Mouse (Mus musculus) erythroblast, adult 5-6 weeks (primary cell): ENCODE measurements at regions not wholly inside any gene's neighbourhood (a gene's known extent, or its start where the extent isn't known, plus 50 kb on each side); places are given as distances from the start of the nearest gene placed in this dataset.

Experiments used
- ATAC-seq: replicated peaks from 2 replicates; pipeline ENCODE4 v1.8.0; 2016; ENCODE audit warnings: moderate number of reproducible peaks, mild to moderate bottlenecking, moderate TSS enrichment, inconsistent platforms; ENCODE audit not compliant: poor library complexity, low FRiP score, severe bottlenecking

DNA sequence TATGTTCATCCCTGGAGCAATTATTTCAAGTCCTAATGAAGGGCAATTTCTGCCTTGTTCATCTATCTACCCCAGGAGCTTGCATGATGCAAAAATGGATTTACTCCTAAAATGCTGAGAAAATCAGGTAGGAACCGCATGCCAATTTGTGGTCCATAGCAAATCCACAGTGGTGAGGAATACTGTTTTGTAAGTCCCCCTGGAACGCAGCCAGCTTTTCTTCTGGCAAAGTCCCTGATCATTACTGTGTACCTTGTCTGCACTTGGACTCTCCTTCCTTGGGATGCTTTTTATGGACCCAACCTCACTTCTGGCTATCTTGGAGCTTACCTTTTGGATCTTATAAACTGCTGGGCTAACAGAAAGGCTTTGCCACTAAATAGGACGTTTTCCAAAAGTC is 137.2 kb downstream of the Gm13691 start:
- no peak for ATAC-seq

DNA sequence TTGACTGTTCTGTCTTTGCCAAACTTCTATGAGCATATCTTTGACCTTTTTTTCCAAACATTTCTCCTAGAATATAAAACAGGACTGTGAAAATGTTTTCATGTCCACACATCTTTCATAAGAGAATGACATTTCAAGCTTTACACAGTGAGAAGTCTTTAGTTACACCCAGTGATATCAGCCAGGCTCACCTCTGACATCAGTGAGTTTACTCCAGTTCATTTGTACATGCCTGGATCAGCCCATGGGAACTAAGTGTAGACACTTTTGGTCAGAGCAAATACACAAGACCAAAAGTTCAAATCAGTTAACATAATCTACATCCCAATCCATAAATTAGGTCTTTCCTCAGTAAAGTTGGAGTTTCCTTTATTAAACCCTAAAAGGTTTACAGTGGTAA is 171.4 kb downstream of the Gm13691 start:
- no peak for ATAC-seq

DNA sequence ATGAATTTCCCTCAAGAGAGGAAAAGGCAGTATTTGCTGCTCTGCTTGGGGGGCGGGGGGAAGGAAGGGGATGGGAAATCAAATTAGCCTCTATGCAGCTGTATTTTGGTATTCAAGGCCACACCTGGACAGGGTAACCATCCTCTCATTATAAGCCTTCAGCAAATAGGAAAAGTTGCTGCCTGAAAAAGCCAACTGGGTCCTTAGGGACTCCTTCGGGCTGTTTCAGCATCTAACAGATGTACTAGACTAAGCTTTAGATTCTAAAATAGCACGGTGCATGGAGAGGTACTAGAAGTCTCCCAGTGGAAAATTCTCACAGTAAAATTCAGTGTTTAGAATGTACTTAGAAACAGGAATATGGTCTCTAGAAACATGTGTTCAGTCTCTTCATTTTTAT is 183.1 kb downstream of the Gm13691 start:
- no peak for ATAC-seq

DNA sequence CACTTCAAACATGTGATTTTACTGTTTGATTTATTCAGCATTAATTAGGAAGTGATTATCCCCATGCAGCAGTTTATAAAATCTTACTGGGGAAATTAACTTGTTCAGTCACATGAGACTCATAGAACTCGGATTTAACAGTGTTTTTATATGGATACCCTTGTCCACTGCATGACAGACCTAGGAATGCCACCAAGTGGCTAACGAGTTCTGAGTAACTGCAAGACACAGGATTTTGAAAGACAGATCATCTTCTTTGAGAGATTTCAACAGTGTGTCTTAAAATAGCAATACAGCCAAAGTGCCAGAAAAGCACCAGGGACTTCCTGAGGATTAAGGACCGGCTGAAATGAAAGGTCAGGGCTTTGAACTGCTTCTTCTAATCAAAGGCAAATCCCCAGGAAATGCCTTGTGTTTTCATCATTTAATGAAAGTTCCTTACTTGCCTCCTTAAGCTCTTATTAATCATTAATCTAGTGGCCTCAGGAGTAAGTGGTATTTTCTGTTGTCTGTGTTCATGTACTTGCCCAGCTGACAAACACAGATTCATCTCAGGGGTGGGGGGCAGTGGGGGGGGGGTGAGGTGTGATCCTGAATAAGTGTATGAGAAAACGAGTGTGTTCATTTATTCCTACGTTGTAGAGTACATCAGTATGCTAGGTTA is 193.4 kb downstream of the Gm13691 start:
- no peak for ATAC-seq

DNA sequence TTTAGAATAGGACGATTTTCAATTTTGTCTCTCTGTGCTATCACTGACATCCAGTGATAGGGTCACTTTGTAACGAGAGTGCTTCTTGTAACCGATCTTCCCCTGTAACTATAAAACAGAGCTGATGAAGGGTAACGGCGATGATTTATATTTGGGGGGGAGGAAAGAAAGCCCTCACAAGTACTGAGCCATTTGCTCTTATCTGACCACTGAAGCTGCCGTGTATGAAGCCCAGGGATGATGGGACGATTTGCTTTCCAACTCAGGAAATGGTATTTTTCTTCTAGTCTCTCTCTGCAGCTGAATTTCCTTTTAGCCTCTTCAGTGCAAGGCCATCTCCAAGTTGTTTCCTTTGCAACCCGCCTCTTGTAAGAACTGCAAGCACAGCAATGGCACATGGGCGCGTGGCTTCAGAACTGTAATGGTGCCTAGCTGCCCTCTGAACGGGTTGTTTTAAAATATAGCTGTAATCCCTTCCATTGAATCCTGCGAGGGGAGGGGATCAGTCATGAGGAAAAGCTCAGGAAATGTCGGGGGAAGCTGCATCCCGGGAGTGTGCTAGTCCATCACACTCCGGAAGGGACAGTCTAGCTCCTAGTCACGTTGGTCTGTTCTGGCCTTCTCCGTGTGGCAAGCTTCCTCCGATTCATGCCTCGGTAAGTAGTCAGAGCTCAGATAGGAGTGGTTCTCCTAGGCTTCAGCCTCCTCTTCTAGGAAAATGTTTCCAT is 194.1 kb downstream of the Gm13691 start:
- no peak for ATAC-seq

DNA sequence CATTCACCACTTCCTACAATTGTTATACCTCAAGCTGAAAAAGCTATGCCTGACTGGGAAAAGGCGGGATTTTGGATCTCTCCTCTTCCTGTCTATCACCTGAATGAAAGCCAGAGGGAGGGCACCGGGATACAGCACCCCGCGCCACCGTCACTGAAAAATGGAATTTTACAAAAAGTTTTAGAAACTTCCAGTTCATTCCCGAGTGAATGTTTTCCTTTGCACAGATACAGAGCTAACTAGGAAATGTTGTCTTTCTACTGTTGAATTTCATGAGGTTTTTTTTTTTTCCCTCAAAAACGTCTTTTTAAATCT is 194.6 kb downstream of the Gm13691 start:
- no peak for ATAC-seq

DNA sequence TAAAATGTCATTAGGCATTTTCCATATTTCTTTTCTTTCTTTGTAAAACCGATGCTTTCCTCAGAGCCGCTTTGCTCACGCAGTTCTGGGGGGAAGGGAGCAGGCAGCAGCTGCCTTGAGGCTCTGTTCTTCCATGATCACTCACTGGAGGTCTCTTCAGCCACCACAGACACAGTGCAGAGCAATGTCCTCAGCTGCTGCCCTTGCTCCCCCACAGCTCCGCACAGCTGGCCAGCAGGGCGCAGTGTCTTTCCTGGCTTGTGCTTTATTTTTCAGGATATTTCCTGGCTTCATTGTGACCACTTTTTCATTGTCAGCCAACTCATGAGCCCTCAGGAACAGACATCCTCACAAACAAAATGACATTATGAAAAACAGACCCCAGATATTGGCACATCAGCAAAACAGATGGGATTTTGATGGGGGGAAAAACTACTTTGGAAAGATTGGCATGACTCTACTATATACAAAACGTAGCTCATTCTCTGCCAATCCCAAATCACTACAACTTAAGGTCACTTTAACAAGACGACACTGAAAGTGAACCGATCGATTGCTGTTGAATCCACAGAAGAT is 195.9 kb downstream of the Gm13691 start:
- no peak for ATAC-seq

DNA sequence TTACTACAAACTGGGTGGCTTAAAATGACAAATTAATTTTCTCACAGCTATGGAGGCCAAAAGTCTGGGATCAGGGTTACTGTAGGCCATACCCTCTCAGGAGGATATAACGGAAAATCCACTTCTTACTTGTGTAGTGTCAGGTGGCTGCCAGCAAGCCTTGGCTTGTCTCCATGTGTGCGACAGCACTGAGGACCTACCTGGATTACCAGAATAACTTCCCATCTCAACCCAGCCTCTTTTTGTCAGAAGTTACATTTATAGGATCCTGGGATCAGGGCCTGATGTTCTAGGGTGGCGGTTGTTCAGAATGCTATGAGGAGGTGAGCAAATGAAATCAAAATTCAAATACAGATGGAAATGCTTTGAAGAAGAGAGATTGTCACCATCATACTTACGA is 197.1 kb downstream of the Gm13691 start:
- no peak for ATAC-seq

DNA sequence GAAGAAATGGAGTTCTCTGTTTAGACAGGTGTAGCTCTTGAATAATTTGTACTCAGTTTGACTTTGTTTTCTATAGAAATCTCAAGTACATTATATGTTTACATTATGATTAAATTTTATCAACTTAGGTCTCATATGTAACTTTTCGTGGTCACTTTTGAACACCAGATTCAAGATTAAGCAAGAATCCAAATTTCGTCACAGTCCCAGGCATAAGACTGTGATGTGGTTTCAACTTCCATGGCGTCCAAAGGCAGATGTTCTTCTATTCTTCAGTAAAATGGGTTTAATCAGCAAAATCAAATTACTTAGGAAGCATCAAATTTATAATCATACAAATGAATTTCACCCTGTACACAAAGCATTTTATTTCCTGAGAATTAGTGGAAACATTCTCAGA is 198.9 kb downstream of the Gm13691 start:
- ATAC-seq, result no peak

DNA sequence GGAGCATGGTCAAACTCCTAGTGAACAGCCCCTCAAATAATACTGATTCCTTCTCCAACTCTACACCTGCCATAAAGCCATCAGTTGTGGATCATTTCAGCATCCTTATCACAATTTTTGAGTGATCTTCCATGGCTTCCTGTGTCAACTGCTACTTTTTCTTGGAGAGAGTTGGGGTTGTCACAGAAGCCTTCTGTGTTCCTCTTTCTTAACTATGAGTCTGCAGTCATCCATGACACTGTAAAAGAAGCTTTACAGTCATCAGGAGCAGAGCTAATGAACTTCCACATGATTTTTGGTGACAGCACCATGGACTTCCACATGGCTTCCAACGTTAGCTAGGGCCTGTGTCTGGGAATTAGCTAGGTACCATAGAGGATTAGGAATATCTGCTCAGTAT is 208.1 kb downstream of the Calcrl start:
- ATAC-seq, result no peak

DNA sequence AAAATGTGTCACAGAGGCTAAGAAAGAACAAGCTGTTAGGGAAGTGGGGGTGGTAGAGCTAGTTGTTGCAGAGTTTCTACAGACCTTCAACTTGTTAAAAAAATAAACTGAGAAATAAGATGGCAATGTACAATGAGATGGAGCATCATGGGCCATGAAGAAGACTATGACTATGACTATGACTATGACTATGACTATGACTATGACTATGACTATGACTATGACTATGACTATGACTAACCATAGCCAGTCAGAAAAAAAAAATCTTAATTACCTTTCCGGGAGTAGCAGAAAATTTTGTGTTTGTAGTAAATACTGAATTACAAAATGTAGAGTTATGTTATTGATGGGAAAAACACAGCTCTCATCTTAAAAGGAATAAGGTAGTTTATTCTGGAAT is 203.2 kb downstream of the Calcrl start:
- no peak for ATAC-seq

DNA sequence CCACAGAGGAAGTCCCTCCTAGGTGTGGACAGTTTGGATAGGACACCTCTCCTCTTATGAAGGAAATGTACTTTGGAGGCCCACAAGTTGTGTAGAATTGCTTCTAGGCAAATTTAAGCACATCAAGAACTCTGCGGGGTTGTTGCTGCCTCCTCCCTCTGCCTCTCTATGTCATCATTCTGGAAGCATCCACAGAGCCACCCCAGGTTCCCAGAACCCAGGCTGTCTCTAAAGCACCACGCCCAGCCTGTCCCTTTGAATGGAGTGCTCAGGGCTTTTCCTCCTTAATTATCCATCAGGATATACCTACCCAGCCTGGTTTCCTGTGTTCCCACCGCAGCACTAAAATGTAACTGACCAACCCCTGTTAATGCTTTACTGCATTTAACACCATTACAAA is 195.4 kb downstream of the Calcrl start:
- no peak for ATAC-seq

DNA sequence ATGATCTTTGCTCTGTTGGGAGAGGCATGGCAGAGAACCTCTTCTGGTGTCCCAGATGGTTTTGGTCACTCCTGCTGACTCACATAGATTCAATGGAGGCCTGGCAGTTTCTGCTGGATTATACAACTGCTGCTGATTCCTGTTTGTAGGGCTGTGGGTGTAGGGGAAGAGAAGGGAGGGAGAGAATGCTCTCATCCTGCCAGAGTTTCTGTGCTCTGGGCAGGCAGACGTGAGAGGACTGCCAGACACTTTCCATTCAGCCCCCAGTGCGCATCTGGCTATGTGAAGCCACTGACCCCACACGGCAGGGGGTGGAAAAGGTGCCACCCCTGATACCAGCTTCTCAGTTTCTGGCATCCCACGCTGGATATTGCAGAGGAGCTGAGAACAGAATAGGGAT is 189.6 kb downstream of the Calcrl start:
- ATAC-seq, result no peak

DNA sequence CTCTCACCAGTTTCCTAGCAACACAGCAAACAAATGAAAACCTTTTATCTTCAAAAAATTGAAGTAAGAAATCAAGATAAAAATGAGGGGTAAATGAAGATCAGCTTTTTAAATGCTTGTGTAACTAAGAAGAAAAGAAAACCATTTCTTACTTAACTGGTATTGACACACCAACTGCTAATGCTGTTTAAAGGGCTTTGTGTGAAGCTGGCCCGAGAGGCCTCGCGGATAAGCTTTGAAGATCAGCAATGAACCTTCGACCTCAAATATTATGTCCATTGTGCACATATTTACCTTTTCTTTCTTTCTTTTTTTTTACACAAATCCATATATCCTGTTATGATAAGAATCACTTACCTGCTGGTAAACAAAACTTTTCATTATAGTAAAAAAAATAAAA is 184.0 kb downstream of the Calcrl start:
- ATAC-seq, result no peak

DNA sequence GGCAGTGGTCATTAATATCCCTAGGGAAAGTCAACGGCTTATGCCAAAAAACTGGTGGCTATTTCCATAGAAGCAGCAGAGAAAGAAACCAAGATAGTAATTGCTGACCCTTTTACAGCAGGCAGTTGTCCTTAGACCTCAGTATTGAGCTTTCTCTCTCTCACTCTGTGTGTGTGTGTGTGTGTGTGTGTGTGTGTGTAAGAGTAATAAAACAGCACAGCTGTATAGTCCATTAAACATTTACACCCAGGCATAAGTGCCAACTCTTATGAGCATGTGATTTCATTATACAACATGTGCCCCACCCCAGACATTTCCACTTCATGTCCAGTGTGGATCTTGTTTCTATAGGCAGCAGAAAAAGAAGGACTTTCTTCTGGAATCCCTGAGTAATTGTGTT is 183.2 kb downstream of the Calcrl start:
- no peak for ATAC-seq

DNA sequence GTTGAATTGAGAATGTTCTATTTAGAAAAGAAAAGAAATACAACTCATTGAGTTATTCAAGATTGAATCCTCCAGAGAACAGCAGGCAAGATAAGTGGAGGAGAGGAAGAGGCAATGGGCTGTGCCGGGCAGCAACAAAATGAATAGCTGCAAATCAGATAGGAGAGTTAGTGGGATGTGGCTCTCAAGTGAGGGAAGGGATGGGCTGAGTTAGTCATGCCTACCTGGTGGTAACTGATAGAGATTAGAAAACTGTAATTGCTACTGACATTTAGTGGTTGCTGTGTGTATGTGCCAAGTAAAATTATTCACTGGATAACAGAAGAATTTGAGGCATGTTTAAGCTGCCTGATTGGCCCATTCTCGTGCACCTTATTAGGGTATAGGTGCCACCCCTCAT is 179.3 kb downstream of the Calcrl start:
- no peak for ATAC-seq

DNA sequence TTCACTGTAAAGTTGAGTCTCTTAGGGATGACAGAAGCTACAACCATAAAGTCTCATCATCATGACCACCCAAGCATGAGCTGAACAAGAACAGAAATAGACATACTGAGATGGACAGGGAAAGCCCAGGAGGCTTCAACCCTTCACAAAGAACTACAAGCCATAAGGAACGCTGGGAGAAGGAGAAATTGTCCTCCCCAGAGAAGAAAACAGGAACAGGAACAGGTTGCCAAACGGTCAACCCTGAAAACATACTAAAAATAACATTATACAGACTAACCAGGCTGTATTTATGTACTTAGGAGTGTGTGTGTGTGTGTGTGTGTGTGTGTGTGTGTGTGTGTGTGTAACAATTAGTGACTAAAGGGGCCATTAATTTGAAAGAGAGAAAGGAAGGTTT is 178.6 kb downstream of the Calcrl start:
- ATAC-seq, result no peak

DNA sequence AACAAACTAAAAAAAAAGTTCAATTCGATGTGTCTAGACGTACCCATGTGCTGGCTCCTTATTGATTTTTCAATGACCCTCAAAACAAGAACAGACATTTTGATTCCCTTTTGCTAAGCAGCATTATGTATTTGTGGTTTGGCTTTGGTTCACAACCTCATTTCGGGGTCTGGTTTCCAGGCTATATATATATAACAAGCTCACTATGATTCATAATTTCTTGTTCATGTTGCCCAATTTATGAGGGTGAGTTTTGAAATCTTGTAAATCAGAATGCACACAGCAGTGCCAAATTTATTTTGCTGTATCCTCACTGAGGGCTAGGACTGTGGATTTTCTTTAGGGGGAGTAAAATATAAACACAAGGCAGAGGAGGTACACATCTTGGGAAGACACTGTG is 177.0 kb downstream of the Calcrl start:
- ATAC-seq, result no peak

DNA sequence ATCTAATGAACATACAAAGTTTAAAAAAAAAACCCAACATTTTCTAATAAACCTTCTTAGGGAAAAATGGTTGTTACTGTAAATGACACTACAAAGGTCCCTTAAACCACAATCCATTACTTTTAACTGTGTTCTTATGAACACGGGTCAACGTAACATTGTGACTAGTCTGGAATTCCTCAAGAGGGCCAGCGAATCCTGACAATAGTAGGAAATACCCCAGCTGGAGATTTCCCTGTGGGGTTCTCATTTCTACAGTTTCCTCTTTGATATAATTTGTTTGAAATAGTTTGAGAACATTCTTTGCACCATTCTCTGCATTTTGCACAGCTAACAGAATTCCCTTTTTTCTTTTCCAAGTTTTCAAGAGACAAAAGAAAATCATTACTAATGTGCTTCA is 175.3 kb downstream of the Calcrl start:
- no peak for ATAC-seq

DNA sequence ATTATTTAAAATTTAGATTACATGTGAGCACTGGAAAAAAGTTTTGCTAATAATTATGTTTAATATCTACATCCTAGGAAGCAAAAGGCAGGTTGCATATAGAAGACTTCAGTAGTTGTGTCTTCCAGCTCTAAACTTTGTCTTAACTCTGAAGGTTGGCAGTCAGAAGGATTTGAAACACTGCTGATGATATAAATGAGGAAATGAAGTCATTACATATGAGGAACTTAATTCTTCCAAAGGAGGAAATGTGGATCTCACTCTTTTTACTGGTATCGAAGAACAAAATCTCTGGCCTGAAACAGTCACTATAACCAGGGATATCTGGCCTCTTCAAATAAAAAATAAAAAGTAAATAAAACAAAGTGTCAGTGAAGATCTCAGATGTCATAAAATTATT is 173.1 kb downstream of the Calcrl start:
- no peak for ATAC-seq

DNA sequence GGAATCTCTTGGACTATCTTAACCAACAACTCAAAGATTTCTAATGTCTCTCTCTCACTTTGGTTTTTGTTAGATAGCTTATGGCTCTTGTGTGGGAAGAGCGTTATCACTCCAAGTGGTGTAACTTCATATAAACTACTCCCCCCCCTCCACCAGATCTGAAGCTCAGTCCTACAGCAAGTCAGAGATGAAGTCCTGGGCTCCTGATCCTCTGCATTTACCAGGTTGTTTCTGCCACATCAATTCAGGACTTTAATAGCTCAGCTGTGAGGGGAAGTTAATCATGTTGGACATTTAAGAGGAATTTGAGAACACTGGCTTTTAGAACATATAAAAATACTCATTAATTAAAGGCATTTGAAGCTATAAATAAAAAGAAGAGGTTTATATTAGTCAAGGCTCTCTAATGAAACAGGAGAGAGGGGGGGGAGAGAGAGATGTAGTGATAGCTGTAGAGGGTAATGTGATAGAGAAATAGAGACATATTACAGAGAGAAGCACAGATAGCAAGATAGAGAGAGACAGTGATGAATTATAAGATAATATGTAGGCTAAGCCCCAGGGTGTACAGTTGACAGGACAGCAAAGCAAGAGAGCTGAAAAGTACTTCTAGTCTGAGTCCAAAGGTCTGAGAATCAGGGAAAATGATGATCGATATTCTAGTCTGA is 166.7 kb downstream of the Calcrl start:
- ATAC-seq, result no peak
